Mouse (Mus musculus): ENCODE data around the gene Ankrd13d. TPM values are rescaled to one million over a fixed set of nuclear protein-coding genes. Genes with fewer than 3 reads are reported as not detected.

Ankrd13d gene
- 25.1 and 46.7 TPM in 2 replicates for polyA plus RNA-seq (2012; ENCODE audit: low replicate concordance)

GRCm38 (mm10) chr19:4282898-4283553, at the start of gene Ankrd13d:
Gene Ankrd13d (minus strand): TSS chr19:4283137.

DNA sequence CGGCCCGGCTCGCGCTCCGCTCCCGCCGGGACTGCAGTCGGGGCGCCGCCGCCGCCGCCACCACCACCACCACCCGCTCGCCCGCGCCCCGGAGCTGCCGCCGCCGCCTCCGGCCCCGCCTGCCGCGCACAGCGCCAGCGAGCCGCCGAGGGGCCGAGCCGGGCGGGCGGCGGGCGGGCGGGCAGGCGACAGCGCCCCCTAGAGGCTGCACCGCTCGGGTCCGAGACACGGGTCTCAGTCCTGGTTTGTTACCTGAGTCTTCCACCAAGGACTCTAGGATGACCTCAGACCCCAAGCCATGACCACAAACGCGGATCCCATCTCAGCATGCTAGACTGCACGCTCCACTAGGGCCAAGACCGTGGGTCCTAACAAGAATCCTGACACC, 23.2 kb upstream of the Ankrd13d start, which contains the start of gene Grk2:
Gene Grk2, minus strand, starts transcription at position 33 of the 388 bp plus-strand sequence.

DNA sequence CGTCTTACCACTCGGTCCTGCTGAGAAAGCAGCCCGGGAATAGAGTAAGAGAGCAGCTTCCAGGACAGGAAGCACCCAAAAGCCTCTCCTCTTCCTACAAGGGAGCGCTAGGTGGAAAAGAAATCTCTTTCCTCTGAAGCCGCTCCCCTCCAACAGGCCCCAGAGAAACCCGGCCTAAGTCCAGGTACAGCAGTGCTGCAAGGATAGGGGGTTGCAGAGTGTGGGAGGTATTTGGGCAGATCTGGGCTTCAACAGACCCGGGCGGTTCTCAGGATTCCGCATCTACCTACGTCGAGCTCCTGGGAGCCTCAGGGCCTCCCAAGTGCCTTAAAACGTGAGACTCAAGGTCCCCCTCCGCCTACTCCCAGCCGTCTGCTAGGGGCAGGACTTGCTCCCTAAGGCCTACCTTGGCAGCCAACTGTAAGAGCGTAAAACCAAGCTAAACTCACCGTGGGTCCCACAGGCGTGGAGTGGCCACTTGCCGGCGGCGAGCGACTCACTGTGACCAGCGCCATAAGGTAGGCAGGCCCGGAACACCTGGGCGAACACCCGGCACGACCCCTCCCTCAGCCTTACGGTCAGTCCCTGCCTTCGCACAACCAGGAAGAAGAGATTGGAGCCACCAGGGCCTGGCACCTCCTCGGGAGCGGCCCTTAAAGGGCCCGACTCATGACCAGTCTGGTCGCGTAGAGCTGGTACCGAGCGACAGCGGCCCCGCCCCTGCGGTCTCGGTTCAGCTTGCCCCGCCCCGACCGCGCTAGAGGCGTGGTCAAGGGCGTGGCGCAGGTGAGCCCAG, 14.2 kb downstream of the Ankrd13d start, which contains the start of gene Ssh3:
Gene Ssh3, minus strand, starts transcription at position 615 of the 796 bp plus-strand sequence.

DNA sequence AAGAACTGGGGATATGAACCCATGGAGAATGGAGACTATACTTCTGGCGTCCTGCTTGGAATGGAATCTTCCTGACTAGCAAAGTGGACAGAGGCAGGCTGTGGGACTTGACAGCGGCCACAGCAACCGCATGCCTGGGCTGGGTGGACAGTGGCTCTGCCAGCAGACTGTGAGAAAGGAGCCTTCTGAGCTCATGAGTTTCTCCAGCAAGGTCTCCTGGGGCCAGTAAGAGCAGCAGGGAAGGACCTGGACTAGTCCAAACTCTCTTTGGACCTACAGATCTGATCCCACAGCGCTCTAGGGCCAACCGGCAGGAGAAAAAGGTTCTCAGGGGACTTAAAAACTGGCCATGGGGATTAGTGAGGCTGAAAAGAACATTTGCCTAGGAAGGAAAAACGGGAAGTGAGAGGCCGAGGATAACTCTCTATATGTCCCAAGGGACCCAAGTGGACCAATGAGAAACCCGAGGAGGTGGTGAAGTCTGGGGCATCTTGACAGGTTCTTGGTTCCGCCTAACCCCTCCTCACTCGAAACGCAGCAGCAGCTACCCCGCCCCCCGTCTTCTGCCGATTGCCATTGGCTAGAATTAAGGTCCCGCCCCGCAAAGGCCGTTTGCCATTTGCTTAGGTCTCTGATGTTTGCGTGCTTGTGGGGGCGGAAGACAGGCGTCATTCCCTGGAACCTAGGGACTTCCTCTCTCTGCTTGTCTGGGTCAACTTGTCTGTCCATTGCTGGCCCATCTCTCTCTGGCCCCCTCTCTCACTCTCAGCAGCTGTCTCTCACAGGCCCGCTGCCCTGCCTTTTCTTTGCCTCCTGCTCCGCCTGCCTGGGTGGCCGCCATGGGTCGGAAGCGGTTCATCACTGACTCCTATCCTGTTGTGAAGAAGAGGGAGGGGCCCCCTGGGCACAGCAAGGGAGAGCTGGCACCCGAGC, 51.4 kb downstream of the Ankrd13d start, which contains the start of gene Pold4:
Gene Pold4, plus strand, starts transcription at position 647 of the 933 bp plus-strand sequence.

Other genes starting within 250 kb of the Ankrd13d start
- gene Gstp1, start 245.2 kb downstream of the Ankrd13d start, polyA plus RNA-seq (2012; ENCODE audit: low replicate concordance): 64.6 and 210 TPM in 2 replicates
- gene Gstp2, start 237.1 kb downstream of the Ankrd13d start, polyA plus RNA-seq (2012; ENCODE audit: low replicate concordance): 0.47 and 0.56 TPM in 2 replicates
- gene Gstp3, start 223.6 kb downstream of the Ankrd13d start, polyA plus RNA-seq (2012; ENCODE audit: low replicate concordance): 8.4 and 10.8 TPM in 2 replicates
- gene Cabp2, start 201.6 kb downstream of the Ankrd13d start, polyA plus RNA-seq (2012; ENCODE audit: low replicate concordance): not detected in 2 replicates
- 251 and 401 TPM in 2 replicates for gene Cdk2ap2, start 186.0 kb downstream of the Ankrd13d start, polyA plus RNA-seq (2012; ENCODE audit: low replicate concordance)
- gene Pitpnm1, start 183.1 kb downstream of the Ankrd13d start, polyA plus RNA-seq (2012; ENCODE audit: low replicate concordance): 226 and 266 TPM in 2 replicates
- gene Aip, start 157.3 kb downstream of the Ankrd13d start, polyA plus RNA-seq (2012; ENCODE audit: low replicate concordance): 166 and 283 TPM in 2 replicates
- 0.06 TPM in 1 of 2 replicates, not detected in the other for gene Gpr152, start 143.3 kb downstream of the Ankrd13d start, polyA plus RNA-seq (2012; ENCODE audit: low replicate concordance)
- gene Cabp4, start 139.1 kb downstream of the Ankrd13d start, polyA plus RNA-seq (2012; ENCODE audit: low replicate concordance): 2.9 and 3.2 TPM in 2 replicates
- gene Coro1b, start 134.5 kb downstream of the Ankrd13d start, polyA plus RNA-seq (2012; ENCODE audit: low replicate concordance): 197 and 258 TPM in 2 replicates
- gene Ptprcap, start 129.5 kb downstream of the Ankrd13d start, polyA plus RNA-seq (2012; ENCODE audit: low replicate concordance): 1,796 and 2,730 TPM in 2 replicates
- 46.3 and 105 TPM in 2 replicates for gene Rps6kb2, start 119.8 kb downstream of the Ankrd13d start, polyA plus RNA-seq (2012; ENCODE audit: low replicate concordance)
- 40.4 and 54.0 TPM in 2 replicates for gene Carns1, start 107.7 kb downstream of the Ankrd13d start, polyA plus RNA-seq (2012; ENCODE audit: low replicate concordance)
- gene Tbc1d10c, start 91.9 kb downstream of the Ankrd13d start, polyA plus RNA-seq (2012; ENCODE audit: low replicate concordance): 638 and 694 TPM in 2 replicates
- gene Ppp1ca, start 91.1 kb downstream of the Ankrd13d start, polyA plus RNA-seq (2012; ENCODE audit: low replicate concordance): 456 and 607 TPM in 2 replicates
- 45.2 and 49.9 TPM in 2 replicates for gene Rad9a, start 81.5 kb downstream of the Ankrd13d start, polyA plus RNA-seq (2012; ENCODE audit: low replicate concordance)
- gene Clcf1, start 68.9 kb downstream of the Ankrd13d start, polyA plus RNA-seq (2012; ENCODE audit: low replicate concordance): 130 and 210 TPM in 2 replicates
- gene AC109138.7, start 68.8 kb downstream of the Ankrd13d start, polyA plus RNA-seq (2012; ENCODE audit: low replicate concordance): 0.75 and 163 TPM in 2 replicates
- gene Pold4, start 51.2 kb downstream of the Ankrd13d start, polyA plus RNA-seq (2012; ENCODE audit: low replicate concordance): 157 and 158 TPM in 2 replicates
- 27.8 and 60.7 TPM in 2 replicates for gene Ssh3, start 14.0 kb downstream of the Ankrd13d start, polyA plus RNA-seq (2012; ENCODE audit: low replicate concordance)
- gene Grk2, start 23.1 kb upstream of the Ankrd13d start, polyA plus RNA-seq (2012; ENCODE audit: low replicate concordance): 1,315 and 1,512 TPM in 2 replicates
- 87.2 and 104 TPM in 2 replicates for gene Kdm2a, start 115.1 kb upstream of the Ankrd13d start, polyA plus RNA-seq (2012; ENCODE audit: low replicate concordance)
- gene Rhod, start 156.3 kb upstream of the Ankrd13d start, polyA plus RNA-seq (2012; ENCODE audit: low replicate concordance): 0.26 and 0.29 TPM in 2 replicates
- not detected in 2 replicates for gene Syt12, start 194.3 kb upstream of the Ankrd13d start, polyA plus RNA-seq (2012; ENCODE audit: low replicate concordance)
- not detected in 2 replicates for gene 2010003K11Rik, start 215.4 kb upstream of the Ankrd13d start, polyA plus RNA-seq (2012; ENCODE audit: low replicate concordance)
- gene Pcx, start 227.3 kb upstream of the Ankrd13d start, polyA plus RNA-seq (2012; ENCODE audit: low replicate concordance): 3.3 and 9.6 TPM in 2 replicates